Mouse (Mus musculus) ES-E14 (cell line): ENCODE data around the gene Pde6c. TPM values are rescaled to one million over a fixed set of nuclear protein-coding genes. Genes with fewer than 3 reads are reported as not detected.

Source experiments
- DNase-seq: peaks from one replicate; pipeline ENCODE4 v3.0.0-alpha.2; 2013; ENCODE audit warnings: low read depth, low spot score
- H3K27ac ChIP-seq: 2 replicates; pipeline ENCODE4 v1.5.1; 2012; ENCODE audit warnings: low read depth, mild to moderate bottlenecking, low read length, moderate library complexity, mixed read lengths; ENCODE audit not compliant: poor library complexity, insufficient read depth, severe bottlenecking
- H3K36me3 ChIP-seq: 2 replicates; pipeline ENCODE4 v1.6.1; 2012; ENCODE audit warnings: mild to moderate bottlenecking, low read length, moderate library complexity, mixed read lengths; ENCODE audit not compliant: control insufficient read depth, poor library complexity, insufficient read depth, severe bottlenecking
- H3K4me1 ChIP-seq, 2 experiments: fragments of 150-350 bp in 1 of 2; sonication (generic) in 1 of 2; 2 replicates each; pipeline ENCODE4 v1.6.1; 2012; ENCODE audit warnings: low read length in 2 of 2, mild to moderate bottlenecking in 1 of 2, mixed read lengths in 1 of 2; ENCODE audit not compliant: control insufficient read depth in 2 of 2, insufficient read depth in 2 of 2, poor library complexity in 1 of 2
- H3K4me3 ChIP-seq, 2 experiments: fragments of 150-350 bp in 1 of 2; sonication (generic) in 1 of 2; 2 replicates each; pipeline ENCODE4 v1.5.1; 2012; ENCODE audit warnings: low read length in 2 of 2, low read depth in 1 of 2, mild to moderate bottlenecking in 1 of 2, mixed read lengths in 1 of 2; ENCODE audit not compliant: insufficient read depth in 1 of 2, poor library complexity in 1 of 2, severe bottlenecking in 1 of 2
- H3K9ac ChIP-seq: 2 replicates; pipeline ENCODE4 v1.6.1; 2012; ENCODE audit warnings: low read depth, mild to moderate bottlenecking, low read length, mixed read lengths; ENCODE audit not compliant: poor library complexity, insufficient read depth, severe bottlenecking
- H3K9me3 ChIP-seq: fragments of 150-350 bp; sonication (generic); 2 replicates; pipeline ENCODE4 v1.6.1; 2012; ENCODE audit warnings: low read depth, mild to moderate bottlenecking, low read length; ENCODE audit not compliant: control insufficient read depth, insufficient read depth
- CHD2 ChIP-seq: IDR thresholded peaks from 2 replicates; pipeline ENCODE4 v1.6.1; 2014; ENCODE audit warnings: mild to moderate bottlenecking, low read depth, low read length, inconsistent platforms
- HCFC1 ChIP-seq: IDR thresholded peaks from 2 replicates; pipeline ENCODE4 v1.6.1; 2012; ENCODE audit warnings: low read length, inconsistent platforms, borderline replicate concordance; ENCODE audit not compliant: insufficient read depth
- MAFK ChIP-seq: IDR thresholded peaks from 2 replicates; pipeline ENCODE4 v1.6.1; 2014; ENCODE audit warnings: mild to moderate bottlenecking, low read depth, low read length, inconsistent platforms; ENCODE audit not compliant: insufficient read depth
- ZC3H11A ChIP-seq: IDR thresholded peaks from 2 replicates; pipeline ENCODE4 v1.6.1; 2012; ENCODE audit warnings: low read depth, mild to moderate bottlenecking, inconsistent platforms, low read length, borderline replicate concordance
- ZNF384 ChIP-seq: IDR thresholded peaks from 2 replicates; pipeline ENCODE4 v1.6.1; 2012; ENCODE audit warnings: low read depth, low read length, inconsistent platforms
- in situ Hi-C, 2 experiments: fragments of 600-800 bp; cut with MboI; formaldehyde crosslinking; loops; one replicate each; pipeline ENCODE4 v1.15.1; 2025; ENCODE audit warnings: low sequenced_read_pairs in 2 of 2, inconsistent platforms in 1 of 2; ENCODE audit not compliant: unreplicated experiment in 2 of 2
- total RNA-seq: library from RNA; depleted of rRNA; stranded (reverse); fragments of 300-350 nt; gene quantifications from 2 replicates; pipeline ENCODE4 v1.2.3, GENCODE M21; 2012

Pde6c gene
- total RNA-seq, 1 experiment = not detected

DNA sequence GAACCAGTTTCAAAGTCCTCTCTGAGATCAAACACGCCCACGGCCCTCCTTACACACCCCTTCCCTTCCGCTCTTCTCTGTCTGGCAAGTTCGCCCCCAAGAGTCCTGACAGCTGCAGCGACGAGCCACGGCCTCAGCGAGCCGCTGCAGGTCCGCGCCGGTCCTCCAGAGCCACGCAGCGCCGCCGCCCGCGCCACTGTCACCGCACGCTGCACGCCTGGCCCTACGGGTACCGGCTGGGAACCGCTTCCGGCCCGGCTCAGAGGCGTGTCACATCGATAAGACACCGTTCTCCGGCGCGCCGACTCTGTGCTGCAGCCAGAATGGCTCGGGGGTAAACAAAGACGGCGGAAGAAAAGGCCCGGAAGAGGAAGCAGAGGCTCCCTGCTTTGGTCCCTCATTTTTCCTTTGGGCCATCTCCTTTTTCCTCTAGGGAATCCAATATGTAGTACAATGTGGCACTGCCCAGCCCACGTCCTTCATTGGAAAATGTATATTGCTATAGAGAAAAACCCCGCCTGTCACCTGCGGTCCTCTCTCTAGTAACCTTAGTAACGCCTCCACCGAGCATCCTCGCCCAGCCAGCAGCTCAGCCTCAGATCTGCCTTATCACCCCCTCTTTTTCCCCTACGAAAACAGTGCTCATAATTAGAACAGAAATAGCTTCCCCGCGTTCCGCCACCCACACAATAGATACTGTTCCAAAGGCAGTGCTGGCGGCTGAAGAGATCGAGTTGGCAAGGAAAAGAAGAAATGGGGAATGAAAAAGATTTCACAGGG, 91.5 kb downstream of the Pde6c start, which contains the start of gene Fra10ac1:
Gene Fra10ac1 (minus strand): TSS at position 252 of the 780 bp plus-strand sequence.
- Histone ChIP-seq H3K4me1 (no peaks in the 10 kb centered on the region), H3K36me3 (no peaks in the 10 kb centered on the region), H3K27ac (no peak within 1 kb of the TSS), H3K9ac (peak within 1 kb of the TSS; percentile 94), H3K9me3 (no peaks in the 10 kb centered on the region), H3K4me3 (peak within 1 kb of the TSS; percentile 68 to 99)
- TF ChIP-seq HCFC1 = peak; percentile 84
- TF ChIP-seq MAFK = no peak
- no peak for TF ChIP-seq ZC3H11A
- 0 out of 2 replicates have a peak, but pooled peaks have one; percentile 65 for TF ChIP-seq CHD2
- TF ChIP-seq ZNF384 = no peak
- DNase-seq = peak; percentile 83
- in situ Hi-C loops = no loop called here

DNA sequence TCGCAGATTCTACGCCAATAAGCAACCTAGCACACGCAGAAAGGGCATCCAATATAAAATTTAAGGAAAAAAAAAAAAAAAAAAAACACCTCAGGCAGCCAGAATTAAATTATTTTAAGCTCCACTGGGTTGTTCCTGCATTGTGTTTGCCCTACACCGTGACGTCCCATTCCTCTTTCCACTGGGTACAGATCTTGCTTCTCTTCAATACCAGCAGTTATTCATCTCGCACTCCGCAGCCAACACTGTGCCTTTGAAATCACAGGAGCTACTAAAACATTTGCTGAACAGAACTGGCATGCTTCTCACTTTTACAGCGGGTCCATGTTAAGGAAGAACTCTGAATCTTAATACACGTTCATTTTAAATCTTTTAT, 92.1 kb downstream of the Pde6c start:
- Histone ChIP-seq H3K27ac (no peak overlapping the region), H3K4me3 (peak overlapping the region; percentile 68 to 99), H3K4me1 (no peaks in the 10 kb centered on the region), H3K9me3 (no peaks in the 10 kb centered on the region), H3K9ac (peak overlapping the region; percentile 68; the same call in 1 of the 2 replicates), H3K36me3 (no peaks in the 10 kb centered on the region)
- no peak for DNase-seq
- in situ Hi-C loops = no loop called here
- TF ChIP-seq CHD2 (no peak), ZNF384 (0 out of 2 replicates have a peak, but pooled peaks have one; percentile 14)

DNA sequence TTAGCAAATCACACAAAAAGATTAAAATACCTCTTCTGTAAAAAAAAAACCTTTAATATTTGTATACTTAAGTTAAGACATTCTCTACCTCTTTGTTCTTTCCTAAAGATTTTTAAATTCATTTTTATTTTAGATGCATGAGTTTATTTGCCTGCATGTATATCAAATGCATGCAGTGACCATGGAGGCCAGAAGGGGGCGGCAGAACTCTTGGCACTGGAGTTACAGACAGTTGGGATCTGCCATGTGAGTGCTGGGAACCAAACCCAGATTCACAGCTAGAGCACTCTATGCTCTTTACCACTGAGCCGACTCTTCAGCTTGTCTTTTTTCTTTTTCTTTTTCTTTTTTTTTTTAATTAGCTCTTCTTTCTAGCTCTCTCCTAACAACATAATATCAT, 96.1 kb downstream of the Pde6c start:
- Histone ChIP-seq H3K36me3 (no peaks in the 10 kb centered on the region), H3K27ac (no peak overlapping the region), H3K4me3 (no peak overlapping the region), H3K4me1 (no peaks in the 10 kb centered on the region), H3K9me3 (no peaks in the 10 kb centered on the region), H3K9ac (no peak overlapping the region)
- in situ Hi-C loops = no loop called here
- TF ChIP-seq ZNF384 (no peak), CHD2 (no peak), HCFC1 (no peak), MAFK (no peak), ZC3H11A (peak; percentile 65; the same call in 1 of the 2 replicates)
- no peak for DNase-seq

DNA sequence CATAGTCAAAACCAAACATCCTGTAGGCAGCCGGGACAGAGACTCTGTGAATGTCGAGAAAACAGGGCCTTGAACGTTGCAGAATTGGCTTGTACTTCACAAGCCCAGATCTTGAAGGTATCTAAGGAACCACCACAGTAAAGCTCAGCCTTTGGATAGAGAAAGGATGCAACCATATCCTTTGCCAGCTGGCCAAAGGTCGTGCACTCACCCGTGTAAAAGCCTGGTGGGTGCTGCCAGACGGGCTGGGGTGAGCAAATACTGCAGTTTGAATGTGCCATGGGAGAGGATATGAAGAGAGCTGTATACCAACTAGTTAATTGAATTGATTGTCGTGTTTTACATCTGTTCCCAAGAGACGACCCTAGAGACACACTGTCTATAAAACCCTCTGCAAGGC, 99.5 kb downstream of the Pde6c start:
- peaks cover 2 to 9% of the 10 kb centered on the region in 2 experiments; a peak in 2 of 4 replicates for H3K4me1 ChIP-seq
- no peak overlapping the region for H3K9ac ChIP-seq
- no peak for DNase-seq
- no peak overlapping the region for H3K27ac ChIP-seq
- no peaks in the 10 kb centered on the region for H3K36me3 ChIP-seq
- in situ Hi-C loops = no loop called here
- H3K9me3 ChIP-seq = no peaks in the 10 kb centered on the region
- no peak for TF ChIP-seq MAFK
- TF ChIP-seq HCFC1 = no peak
- no peak for TF ChIP-seq ZNF384
- no peak for TF ChIP-seq CHD2
- TF ChIP-seq ZC3H11A = no peak
- H3K4me3 ChIP-seq = no peak overlapping the region
